Mouse (Mus musculus) cerebellum, adult 11-12 months (tissue): Measurements from ENCODE around the gene Gemin7.
A peak's percentile ranks its signal among the peaks of the same experiment; 100 is the strongest.
"Not testable (repeated sequence)": the region's sequence is repeated elsewhere in the genome, so short reads cannot be mapped to it uniquely, and the experiment has no call there.

Experiments
- DNase-seq: peaks from one replicate; pipeline ENCODE4 v3.0.0; 2022

The Gemin7 gene

DNA sequence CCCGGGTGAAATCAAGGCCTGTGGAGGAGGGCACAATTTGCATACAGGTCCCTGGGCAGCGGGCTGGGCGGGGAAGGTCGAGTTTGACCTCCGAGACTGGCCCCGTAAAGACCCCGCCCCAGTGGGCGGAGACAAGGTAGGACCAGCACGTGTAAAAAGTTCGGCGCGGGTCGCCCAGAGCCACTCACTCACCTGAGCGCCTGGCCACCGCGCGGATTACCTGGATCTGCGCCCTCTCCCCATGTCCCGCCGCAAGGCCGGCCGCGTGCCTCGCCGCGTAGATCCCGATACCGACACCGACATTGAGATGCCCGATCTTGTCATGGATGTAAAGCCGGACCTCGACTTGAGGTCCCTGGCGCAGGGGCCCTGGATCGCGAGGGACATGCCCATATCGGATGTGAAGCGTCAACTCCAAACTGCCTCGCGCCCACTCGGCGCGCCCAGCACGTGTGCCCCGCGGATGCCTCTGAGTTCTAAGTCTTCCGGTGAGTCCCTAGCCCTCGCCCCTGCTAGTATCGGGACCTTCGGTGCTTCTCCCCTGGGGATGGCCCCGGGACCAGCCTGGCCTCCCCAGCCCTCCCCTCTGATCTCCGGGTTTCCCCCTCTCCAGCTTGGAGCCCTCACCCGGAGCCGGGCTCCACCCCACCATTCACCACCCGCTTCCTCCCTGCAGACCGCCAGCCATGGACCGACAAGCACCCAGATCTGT, at the start of gene Gemin7, which contains the start of gene Zfp296:
TSS of gene Gemin7 (minus strand) at position 455 of the 712 bp plus-strand sequence.
TSS of gene Zfp296 (plus strand) at position 147 of the 712 bp plus-strand sequence.
- peak; percentile 67 for DNase-seq

GRCm38 (mm10) chr7:19623433-19623832, 46.0 kb upstream of the Gemin7 start:
- no peak for DNase-seq

GRCm38 (mm10) chr7:19622241-19622640, 44.8 kb upstream of the Gemin7 start:
- no peak for DNase-seq

- no peak for DNase-seq
Measured at GRCm38 (mm10) chr7:19620811-19621210, 43.4 kb upstream of the Gemin7 start.

DNA sequence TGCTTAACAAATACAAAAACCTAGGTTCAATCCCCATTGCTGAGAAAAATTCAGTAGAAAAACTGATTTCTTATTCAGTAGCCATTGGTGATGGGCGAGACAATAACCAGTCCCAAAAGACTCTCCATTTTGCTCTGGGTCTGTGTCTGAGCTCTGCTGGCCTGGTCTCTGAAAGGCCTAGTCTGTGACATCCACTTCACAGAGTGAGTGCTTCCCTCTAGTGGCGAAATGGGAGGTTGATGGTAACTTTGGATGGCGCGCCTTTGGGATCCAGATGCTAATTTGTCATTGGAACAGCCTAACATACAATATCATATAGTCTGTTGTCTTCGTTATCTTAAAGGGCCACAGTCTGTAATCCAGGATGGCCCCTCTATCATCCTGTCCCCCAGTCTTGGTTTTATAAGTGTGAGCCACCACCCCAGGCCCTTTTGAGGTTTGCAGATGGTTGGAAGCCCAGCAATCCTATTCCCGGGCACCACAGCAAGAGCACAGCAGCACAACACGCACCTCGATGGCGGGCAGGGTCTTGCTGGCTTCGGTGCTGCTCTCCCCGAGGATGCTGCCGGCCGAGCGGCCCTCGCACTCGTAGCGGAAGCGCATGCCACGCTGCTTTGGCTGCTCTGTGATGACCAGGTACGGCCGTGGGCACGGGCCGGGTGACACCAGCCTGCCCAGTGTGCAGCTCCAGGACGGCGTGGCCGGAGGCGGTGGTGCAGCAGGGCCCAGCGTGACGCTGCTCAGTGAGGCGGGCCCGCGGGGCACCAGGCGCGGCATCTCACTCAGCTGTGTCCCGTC, 41.8 kb upstream of the Gemin7 start:
- peak; percentile 66 for DNase-seq

GRCm38 (mm10) chr7:19615036-19615577, 37.7 kb upstream of the Gemin7 start:
- DNase-seq, result no peak

DNA sequence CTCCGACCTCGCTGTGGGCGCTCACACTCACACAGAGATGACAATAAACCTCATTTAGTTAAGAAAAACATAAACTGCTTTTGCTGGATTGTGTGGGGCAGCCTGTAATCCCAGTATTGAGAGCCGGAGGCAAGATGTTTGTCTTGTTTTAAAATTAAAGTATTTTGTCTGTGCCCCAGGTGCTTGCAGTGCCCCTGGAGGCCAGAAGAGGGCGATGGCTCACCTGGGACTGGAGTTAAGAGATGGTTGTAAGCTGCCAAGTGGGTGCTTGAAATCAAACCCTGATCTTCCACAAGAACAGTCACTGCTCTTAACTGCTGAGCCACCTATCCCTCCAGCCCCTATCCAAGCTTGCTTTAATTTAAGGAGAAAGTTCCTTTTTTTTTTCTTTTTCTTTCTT, 33.6 kb upstream of the Gemin7 start:
- DNase-seq, result no peak

- DNase-seq, result no peak
Measured at GRCm38 (mm10) chr7:19609641-19610332, 32.4 kb upstream of the Gemin7 start.

GRCm38 (mm10) chr7:19607291-19607690, 29.9 kb upstream of the Gemin7 start:
- no peak for DNase-seq

GRCm38 (mm10) chr7:19604606-19605214, 27.3 kb upstream of the Gemin7 start:
- not testable (repeated sequence) for DNase-seq

DNA sequence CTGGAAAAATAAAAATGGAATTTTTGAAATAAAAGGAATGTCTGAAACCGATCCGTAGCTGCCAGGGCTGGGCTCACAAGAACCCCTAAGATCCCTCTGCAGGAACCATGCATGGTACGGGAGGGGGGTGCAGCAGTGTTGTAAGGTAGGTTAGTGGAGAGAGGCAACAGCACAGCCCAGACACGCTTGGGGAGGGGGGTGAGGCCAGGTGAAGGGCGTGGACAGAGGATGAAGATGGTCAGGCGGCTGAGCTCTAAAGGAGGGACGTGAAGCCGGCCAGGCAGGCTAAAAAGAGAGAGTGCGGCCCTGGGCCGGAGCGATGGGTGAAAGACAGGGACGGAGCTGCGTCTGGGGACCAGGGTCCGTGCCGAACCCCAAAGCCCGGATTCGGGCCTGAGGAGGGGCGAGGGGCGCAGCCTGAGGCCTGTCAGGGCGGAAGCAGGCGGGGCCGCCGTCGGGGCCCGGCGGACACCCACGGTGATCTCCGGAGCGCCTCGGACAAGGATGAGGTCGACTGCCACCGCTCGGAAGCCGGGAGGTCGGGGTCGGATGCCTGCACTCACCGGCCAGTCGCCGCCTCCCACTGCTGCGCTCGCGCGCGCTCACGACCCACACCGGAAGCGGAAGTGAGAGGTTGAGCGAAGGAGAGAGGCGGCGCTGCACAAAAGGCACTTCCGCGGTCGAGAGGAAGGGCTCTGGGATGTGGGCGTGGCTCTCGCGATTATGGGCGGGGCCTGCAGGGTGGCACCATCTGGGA, 26.6 kb upstream of the Gemin7 start, which contains the start of gene Clasrp:
TSS of gene Clasrp (minus strand) at position 638 of the 757 bp plus-strand sequence.
- peak; percentile 95 for DNase-seq

DNA sequence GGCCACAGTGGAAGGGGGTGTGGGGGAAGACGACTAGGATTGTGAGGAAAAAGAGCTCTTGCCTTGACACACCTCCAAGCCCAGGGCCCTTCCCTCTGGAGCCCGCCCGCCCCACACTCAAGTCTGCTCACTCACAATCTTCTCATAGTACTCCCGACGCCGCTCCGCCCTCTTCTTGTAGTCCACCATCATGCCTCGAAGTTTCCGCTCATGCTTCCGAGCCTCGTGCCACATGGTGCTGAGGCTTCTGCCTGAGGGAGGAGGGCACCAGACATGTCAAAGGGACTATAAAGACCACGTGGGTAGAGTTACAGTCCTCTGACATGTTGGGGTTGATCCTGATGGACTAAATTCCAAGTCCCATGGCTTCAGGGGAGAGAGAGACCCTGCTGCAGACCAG, 25.7 kb upstream of the Gemin7 start:
- no peak for DNase-seq

GRCm38 (mm10) chr7:19600562-19600961, 23.2 kb upstream of the Gemin7 start:
- DNase-seq, result peak; percentile 59

- DNase-seq, result no peak
Measured at GRCm38 (mm10) chr7:19593061-19593730, 15.8 kb upstream of the Gemin7 start.

GRCm38 (mm10) chr7:19589917-19590316, 12.5 kb upstream of the Gemin7 start:
- DNase-seq, result peak; percentile 87

DNA sequence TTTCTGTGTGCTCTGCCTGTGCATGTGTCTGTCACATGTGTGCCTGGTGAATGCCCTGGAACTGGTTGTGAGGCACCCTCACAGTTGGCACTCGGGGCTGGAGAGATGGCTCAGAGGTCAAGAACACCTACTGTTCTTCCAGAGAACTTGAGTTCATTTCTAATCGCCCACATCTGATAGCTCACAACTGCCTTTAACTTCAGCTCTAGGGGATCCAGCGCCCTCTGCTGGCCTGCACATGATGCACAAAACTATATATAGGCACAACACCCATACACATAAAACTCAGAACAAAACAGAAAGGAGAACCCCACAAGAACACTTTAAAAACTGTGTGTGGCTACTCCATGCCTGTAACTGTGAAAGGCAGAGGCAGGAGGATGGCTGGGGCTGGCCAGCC, 11.8 kb upstream of the Gemin7 start:
- no peak for DNase-seq

GRCm38 (mm10) chr7:19586269-19586668, 8.9 kb upstream of the Gemin7 start:
- no peak for DNase-seq

GRCm38 (mm10) chr7:19580634-19581033, 3.2 kb upstream of the Gemin7 start:
- DNase-seq, result peak; percentile 33

DNA sequence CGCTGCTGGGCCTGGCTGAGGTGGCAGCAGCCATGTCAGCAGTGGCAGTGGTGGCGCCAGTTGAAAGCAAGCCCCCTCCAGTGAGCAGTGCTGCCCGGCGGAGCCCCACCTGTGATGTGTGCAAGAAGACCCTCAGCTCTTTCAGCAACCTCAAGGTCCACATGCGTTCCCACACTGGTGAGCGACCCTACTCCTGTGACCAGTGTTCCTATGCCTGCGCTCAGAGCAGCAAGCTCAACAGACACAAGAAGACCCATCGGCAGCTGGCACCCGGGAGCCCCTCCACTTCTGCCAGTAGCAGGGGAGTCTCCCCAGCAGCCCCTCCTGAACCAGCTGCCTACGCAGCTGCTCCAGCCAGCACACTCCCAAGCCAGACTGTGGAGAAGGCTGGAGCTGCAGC, 2.4 kb upstream of the Gemin7 start:
- peak; percentile 43 for DNase-seq

GRCm38 (mm10) chr7:19578436-19578835, 1.0 kb upstream of the Gemin7 start:
- DNase-seq, result no peak

DNA sequence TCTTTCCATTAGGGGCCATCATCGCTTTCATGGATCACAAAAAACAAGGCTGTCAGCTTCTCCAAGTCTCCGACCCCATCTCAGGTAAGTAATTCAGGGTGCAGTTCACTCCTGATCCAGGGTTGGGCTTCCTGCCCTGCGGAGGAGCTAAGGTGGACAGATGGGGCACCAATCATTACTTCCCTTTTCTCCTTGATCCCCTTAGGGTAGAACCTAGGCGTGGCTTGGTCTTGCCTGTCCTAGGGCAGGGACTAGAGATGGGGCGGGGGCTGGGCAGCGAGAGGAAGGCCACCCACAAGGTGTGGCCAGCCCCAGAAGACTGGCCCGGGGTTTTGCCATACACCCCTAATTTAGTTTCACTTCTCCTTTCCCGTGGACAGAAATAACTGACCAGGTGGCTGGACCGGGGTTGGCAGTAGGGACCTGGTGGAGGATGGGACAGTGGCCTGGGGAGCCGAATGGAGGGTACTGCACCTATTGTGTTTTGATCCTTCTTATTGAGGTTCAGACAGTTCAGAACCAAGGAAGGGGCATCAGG, 551 bp upstream of the Gemin7 start:
- DNase-seq, result peak; percentile 71
